Mouse (Mus musculus) right cerebral cortex, postnatal 4 days (tissue): ENCODE results near the gene Sorcs3.

ENCODE experiments used
- DNase-seq: peaks from one replicate; pipeline ENCODE4 v3.0.0-alpha.2; 2022

Gene Sorcs3

GRCm38 (mm10) chr19:48727601-48728000, 521.8 kb downstream of the Sorcs3 start:
- no peak for DNase-seq

- no peak for DNase-seq
Observed at GRCm38 (mm10) chr19:48731731-48732130, 525.9 kb downstream of the Sorcs3 start.

- no peak for DNase-seq
Observed at GRCm38 (mm10) chr19:48734370-48734769, 528.5 kb downstream of the Sorcs3 start.

- DNase-seq, result no peak
Observed at GRCm38 (mm10) chr19:48737554-48737953, 531.7 kb downstream of the Sorcs3 start.

GRCm38 (mm10) chr19:48755156-48755555, 549.3 kb downstream of the Sorcs3 start:
- DNase-seq, result no peak

GRCm38 (mm10) chr19:48756831-48757230, 551.0 kb downstream of the Sorcs3 start:
- DNase-seq, result no peak

GRCm38 (mm10) chr19:48766524-48766923, 560.7 kb downstream of the Sorcs3 start:
- no peak for DNase-seq

GRCm38 (mm10) chr19:48771565-48771964, 565.7 kb downstream of the Sorcs3 start:
- DNase-seq, result no peak

- no peak for DNase-seq
Observed at GRCm38 (mm10) chr19:48779095-48779765, 573.4 kb downstream of the Sorcs3 start.

- no peak for DNase-seq
Observed at GRCm38 (mm10) chr19:48780813-48781212, 575.0 kb downstream of the Sorcs3 start.

GRCm38 (mm10) chr19:48782024-48782721, 576.3 kb downstream of the Sorcs3 start:
- no peak for DNase-seq

- no peak for DNase-seq
Observed at GRCm38 (mm10) chr19:48787269-48787668, 581.4 kb downstream of the Sorcs3 start.

GRCm38 (mm10) chr19:48804546-48804945, 598.7 kb downstream of the Sorcs3 start:
- no peak for DNase-seq

GRCm38 (mm10) chr19:48811541-48811940, 605.7 kb downstream of the Sorcs3 start:
- no peak for DNase-seq

GRCm38 (mm10) chr19:48813823-48814222, 608.0 kb downstream of the Sorcs3 start:
- DNase-seq, result no peak

- no peak for DNase-seq
Observed at GRCm38 (mm10) chr19:48815064-48815463, 609.2 kb downstream of the Sorcs3 start.

GRCm38 (mm10) chr19:48820493-48821282, 614.9 kb downstream of the Sorcs3 start:
- DNase-seq, result no peak

- DNase-seq, result no peak
Observed at GRCm38 (mm10) chr19:48821283-48821715, 615.5 kb downstream of the Sorcs3 start.

GRCm38 (mm10) chr19:48834342-48834741, 628.5 kb downstream of the Sorcs3 start:
- DNase-seq, result no peak

GRCm38 (mm10) chr19:48839418-48839817, 633.6 kb downstream of the Sorcs3 start:
- no peak for DNase-seq

- DNase-seq, result no peak
Observed at GRCm38 (mm10) chr19:48847700-48848099, 641.9 kb downstream of the Sorcs3 start.

- no peak for DNase-seq
Observed at GRCm38 (mm10) chr19:48850466-48850865, 644.6 kb downstream of the Sorcs3 start.
